Mouse (Mus musculus) thymus, adult 2 months (tissue): ENCODE data around the gene Gm17677.

ENCODE experiments used
- CTCF ChIP-seq: fragments of 200-500 bp; IDR thresholded peaks from 2 replicates; pipeline ENCODE4 v1.5.1; 2012; ENCODE audit warnings: mild to moderate bottlenecking, control low read depth, low read length, moderate library complexity, borderline replicate concordance; ENCODE audit not compliant: control insufficient read depth, poor library complexity, insufficient read depth; ENCODE audit errors: extremely low read depth
- POLR2A ChIP-seq: fragments of 200-500 bp; IDR thresholded peaks from 2 replicates; pipeline ENCODE4 v1.6.1; 2012; ENCODE audit warnings: mild to moderate bottlenecking, low read length, control low read depth, moderate library complexity; ENCODE audit not compliant: control insufficient read depth, poor library complexity, insufficient read depth; ENCODE audit errors: extremely low read depth

DNA sequence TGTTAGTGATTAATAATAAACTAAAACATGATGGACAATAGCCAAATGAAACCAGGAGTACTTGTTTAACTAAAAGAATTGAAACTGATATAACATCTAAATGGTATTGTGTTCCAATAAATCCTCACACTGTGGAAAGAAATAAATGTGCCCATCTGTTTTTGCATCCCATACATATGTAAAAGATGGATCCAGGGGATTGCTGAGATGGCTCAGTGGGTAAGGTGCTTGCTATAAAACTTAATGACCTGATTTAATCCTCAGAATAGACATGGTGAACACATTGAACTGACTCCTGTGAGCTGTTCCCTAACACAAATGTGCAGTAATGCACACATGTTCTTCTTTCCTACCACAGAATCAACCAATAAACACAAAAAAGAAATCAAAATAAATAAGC is 48.9 kb upstream of the Gm17677 start:
- TF ChIP-seq CTCF (no peak), POLR2A (no peak)
